Mouse (Mus musculus) Patski (cell line): ENCODE data around the gene H1fx. TPM values are rescaled to one million over a fixed set of nuclear protein-coding genes. Genes with fewer than 3 reads are reported as not detected.

Experiments
- ATAC-seq: fragments of 100-300 bp; one replicate; pipeline ENCODE4 v1.8.0; 2021
- CTCF ChIA-PET: fragments of 350-600 bp; sonication (Branson Sonifier 250); formaldehyde crosslinking; loops from one replicate; lab custom pipeline; 2022; ENCODE audit warnings: inconsistent platforms; lab: Charles Lee
- POLR2A ChIA-PET: fragments of 350-600 bp; sonication (Branson Sonifier 250); formaldehyde crosslinking; loops from one replicate; lab custom pipeline; 2022; ENCODE audit warnings: antibody characterized with exemption, inconsistent platforms; lab: Charles Lee
- DNase-seq: peaks from one replicate; pipeline ENCODE4 v3.0.0-alpha.2; 2011; ENCODE audit warnings: low read depth, low spot score
- H3K27me3 ChIP-seq: fragments of 371-371 bp; one replicate; pipeline ENCODE4 v1.5.1; 2021
- CTCF ChIP-seq: fragments of 100-300 bp; IDR thresholded peaks from one replicate; pipeline ENCODE4 v1.5.1; 2021
- in situ Hi-C: fragments of 300-500 bp; cut with MboI; formaldehyde crosslinking; loops from 3 replicates; pipeline ENCODE4 v1.11.1; 2018; ENCODE audit warnings: low pct_unique_long_range_greater_than_20kb, mixed read lengths
- polyA plus RNA-seq: library from polyadenylated mRNA; unstranded; gene quantifications from one replicate; pipeline ENCODE4 v1.2.3, GENCODE M21; 2021

H1fx gene
- polyA plus RNA-seq, 1 experiment from 2014 or later, result 29.6 TPM

DNA sequence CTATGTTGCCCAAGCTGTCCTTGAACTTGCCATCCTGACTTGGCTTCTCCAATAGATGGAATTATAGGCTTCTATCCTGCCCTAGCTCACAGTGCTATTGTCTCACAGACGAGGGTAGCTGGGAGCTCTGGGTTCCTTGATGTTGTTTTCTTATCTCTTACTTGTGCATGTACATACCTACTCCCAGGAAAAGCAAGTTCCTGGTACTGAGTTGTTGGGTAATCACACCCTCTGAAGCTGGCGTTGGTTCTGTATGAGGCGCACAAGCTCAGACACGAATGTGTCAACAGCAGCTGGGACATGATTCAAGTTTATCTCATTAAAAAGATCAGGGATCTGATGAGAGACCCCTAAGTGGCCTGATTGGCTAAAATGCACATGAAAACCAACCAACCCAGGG lies 22.0 kb upstream of the H1fx start:
- ATAC-seq (no peak), DNase-seq (no peak)
- ChIA-PET CTCF (no interaction called here), POLR2A (no interaction called here)
- no peaks in the 10 kb centered on the region for H3K27me3 ChIP-seq
- TF ChIP-seq CTCF, result no peak
- in situ Hi-C loops, result no loop called here

DNA sequence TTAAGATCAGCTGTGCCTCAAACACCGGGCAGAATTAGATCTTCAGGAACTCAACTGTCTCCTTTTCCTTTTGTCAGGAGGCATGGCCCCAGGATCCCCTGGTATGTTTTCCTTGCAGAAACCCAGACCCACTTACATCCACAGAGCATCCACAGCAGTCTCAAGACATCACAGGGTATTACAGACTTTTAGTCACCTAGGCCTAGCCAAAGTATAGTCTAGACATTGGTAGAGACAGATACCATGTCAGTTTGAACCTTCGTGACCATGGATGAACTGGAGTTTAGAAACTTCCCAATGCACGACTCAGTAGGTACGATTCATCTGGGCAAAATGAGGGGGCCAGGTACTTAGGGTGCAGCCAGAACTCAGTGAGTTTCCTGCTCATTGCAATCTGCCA lies 16.9 kb upstream of the H1fx start:
- H3K27me3 ChIP-seq, result no peaks in the 10 kb centered on the region
- DNase-seq (no peak), ATAC-seq (no peak)
- no peak for TF ChIP-seq CTCF
- ChIA-PET POLR2A (no interaction called here), CTCF (interaction anchor here (0.8 to 1.9 kb wide), 7 partner anchors 9 to 234 kb away, joined by 3 to 9 read pairs (median 3); no protein-coding TSS in a partner anchor)
- in situ Hi-C loops, result no loop called here

DNA sequence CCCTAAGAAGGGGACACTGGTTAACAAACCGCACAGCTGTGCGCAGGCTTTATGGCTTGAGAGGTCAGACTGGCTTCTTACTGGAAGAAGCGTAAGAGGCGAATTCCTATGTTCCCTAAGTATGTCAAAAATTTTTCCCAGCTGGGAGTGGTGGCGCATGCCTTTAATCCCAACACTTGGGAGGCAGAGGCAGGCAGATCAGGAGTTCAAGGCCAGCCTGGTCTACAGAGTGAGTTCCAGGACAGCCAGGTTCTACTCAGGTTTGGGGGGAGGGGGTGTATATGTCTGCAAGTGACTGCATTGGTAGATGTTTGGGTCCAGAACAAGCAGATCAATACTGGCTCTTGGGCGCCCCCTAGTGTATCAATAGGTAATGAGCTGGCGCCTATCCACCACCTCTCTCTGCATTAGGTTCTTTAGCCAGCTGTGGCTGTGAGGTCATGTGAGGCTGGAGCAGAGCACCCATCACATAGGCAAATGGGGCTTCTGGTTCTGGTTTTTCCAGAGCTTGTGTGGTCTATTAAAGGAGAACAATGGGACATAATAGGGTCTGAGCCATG lies 16.3 kb upstream of the H1fx start:
- CTCF ChIA-PET, result interaction anchor here (0.8 to 1.9 kb wide), 7 partner anchors 9 to 234 kb away, joined by 3 to 9 read pairs (median 3); no protein-coding TSS in a partner anchor
- POLR2A ChIA-PET, result interaction anchor here (1.1 kb wide), 1 partner anchor 87 kb away, joined by 3 read pairs; no protein-coding TSS in a partner anchor
- H3K27me3 ChIP-seq, result no peaks in the 10 kb centered on the region
- in situ Hi-C loops, result no loop called here
- ATAC-seq (no peak), DNase-seq (no peak)
- no peak for TF ChIP-seq CTCF

DNA sequence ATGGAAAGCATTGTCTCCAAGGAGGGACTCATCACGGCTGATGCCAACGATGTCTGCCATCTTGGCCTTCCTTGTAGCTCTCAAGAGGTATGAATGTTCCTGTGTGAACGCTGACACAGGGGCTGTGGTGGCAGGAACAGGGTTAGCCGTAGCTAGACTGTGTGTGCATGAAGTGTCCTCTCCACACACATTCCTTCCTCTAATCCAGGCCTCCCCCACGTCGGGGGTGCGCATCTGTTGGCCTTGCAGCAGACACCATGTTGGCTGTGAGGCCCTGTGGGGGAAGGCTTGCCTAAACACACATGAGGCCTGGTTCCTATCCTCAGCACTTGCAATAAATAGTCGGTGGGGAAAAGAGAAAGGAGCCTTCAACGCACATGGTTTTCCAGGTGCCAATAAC lies 15.2 kb upstream of the H1fx start:
- TF ChIP-seq CTCF, result no peak
- in situ Hi-C loops, result no loop called here
- DNase-seq (no peak), ATAC-seq (no peak)
- H3K27me3 ChIP-seq, result no peaks in the 10 kb centered on the region
- ChIA-PET POLR2A (interaction anchor here (0.8 to 1.1 kb wide), 2 partner anchors 60 to 88 kb away, joined by 3 to 5 read pairs; no protein-coding TSS in a partner anchor), CTCF (interaction anchor here (1.9 kb wide), 1 partner anchor 91 kb away, joined by 6 read pairs; no protein-coding TSS in a partner anchor)

DNA sequence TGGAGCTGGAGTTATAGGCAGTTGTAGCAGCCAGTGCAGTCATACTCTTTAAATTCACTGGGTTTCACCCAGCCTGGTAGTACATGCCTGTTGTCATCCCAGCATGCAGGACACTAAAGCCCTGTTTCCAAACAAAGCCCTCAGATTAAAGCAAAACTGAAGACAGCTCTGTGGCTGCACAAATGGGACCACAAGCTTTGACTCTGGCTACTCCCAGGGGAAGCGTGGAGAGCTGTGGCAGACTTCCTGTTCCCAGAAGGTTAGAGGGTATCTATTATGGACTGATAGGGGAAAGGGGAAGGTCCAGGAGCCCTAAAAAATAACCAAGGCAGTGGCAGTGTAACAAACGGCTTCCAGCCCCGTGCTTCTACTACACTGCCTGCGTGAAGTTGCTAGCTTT lies 14.1 kb upstream of the H1fx start:
- ChIA-PET POLR2A (interaction anchor here (1.2 kb wide), 1 partner anchor 15 kb away, joined by 3 read pairs; no protein-coding TSS in a partner anchor), CTCF (no interaction called here)
- TF ChIP-seq CTCF, result no peak
- ATAC-seq (no peak), DNase-seq (no peak)
- in situ Hi-C loops, result no loop called here
- no peaks in the 10 kb centered on the region for H3K27me3 ChIP-seq

DNA sequence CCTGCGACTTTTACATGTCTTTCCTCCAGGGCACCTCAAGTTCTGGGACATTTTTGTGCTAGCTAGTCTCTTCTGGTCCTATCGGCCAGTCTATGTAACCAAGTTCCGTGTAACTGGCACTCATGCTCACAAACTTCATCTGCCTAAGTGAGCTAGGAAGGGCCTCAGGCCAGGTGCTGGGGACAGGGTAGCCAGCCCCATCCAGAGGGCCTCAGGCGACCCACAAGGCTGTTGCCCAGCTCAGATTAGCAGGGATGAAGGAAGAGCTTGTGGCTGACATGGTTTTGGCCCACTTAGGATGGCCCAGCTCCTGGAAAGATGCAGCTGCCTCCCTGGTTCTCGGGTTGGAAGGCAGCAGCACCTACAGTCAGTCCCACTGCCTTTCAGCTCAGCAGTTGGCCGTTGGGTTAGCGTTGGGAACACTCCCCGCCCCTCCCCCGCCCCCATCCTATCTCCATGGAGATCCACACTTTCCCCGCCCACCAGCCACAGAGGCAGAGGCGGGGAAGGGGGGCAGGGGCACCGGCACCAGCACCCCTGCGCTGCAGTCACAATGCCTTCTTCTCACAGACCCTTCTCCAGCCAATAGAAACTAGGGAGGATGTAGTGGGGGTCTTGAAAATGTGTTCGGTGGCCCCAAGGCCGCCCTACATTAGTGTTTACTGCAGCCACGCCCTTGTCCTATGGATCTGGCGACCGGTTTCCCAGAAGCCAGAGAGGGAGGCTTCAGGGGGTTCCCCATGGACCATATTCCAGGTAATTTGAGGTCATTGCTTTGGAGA lies 12.5 kb upstream of the H1fx start:
- CTCF ChIA-PET, result interaction anchor here (0.9 kb wide), 1 partner anchor 11 kb away, joined by 3 read pairs; no protein-coding TSS in a partner anchor
- POLR2A ChIA-PET, result interaction anchor here (0.7 to 1.3 kb wide), 2 partner anchors 17 to 88 kb away, joined by 3 to 5 read pairs; no protein-coding TSS in a partner anchor
- in situ Hi-C loops, result loop anchor here (5.0 kb wide), 1 partner anchor 87 kb away; no protein-coding TSS in a partner anchor
- DNase-seq (no peak), ATAC-seq (no peak)
- no peaks in the 10 kb centered on the region for H3K27me3 ChIP-seq
- no peak for TF ChIP-seq CTCF

DNA sequence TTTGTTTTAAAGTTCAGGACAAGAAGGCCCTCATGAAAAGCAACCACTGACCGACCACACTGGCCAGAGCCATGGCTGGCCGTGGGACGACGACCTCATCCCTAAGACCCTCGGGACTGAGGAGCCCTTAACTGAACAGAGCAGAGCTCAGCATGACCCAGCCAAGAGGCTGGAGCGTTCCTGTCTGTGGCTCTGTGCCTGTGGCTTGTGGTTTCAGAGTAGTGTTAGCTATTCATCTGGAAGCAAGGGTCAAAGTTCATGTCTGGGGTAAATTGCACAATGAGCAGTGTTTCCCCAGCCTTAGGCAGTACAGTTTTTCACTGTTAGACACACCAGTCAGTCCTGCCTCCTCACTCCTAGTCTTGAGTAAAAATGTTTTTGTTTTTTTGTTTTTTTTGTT lies 11.3 kb upstream of the H1fx start:
- no peaks in the 10 kb centered on the region for H3K27me3 ChIP-seq
- ATAC-seq, result peak; percentile 35
- ChIA-PET POLR2A (interaction anchor here (0.7 kb wide), 1 partner anchor 91 kb away, joined by 5 read pairs; no protein-coding TSS in a partner anchor), CTCF (interaction anchor here (0.9 to 1.8 kb wide), 6 partner anchors 8 to 117 kb away, joined by 3 to 4 read pairs (median 3); no protein-coding TSS in a partner anchor)
- TF ChIP-seq CTCF, result no peak
- in situ Hi-C loops, result loop anchor here (5.0 kb wide), 1 partner anchor 85 kb away; no protein-coding TSS in a partner anchor
- DNase-seq, result no peak

DNA sequence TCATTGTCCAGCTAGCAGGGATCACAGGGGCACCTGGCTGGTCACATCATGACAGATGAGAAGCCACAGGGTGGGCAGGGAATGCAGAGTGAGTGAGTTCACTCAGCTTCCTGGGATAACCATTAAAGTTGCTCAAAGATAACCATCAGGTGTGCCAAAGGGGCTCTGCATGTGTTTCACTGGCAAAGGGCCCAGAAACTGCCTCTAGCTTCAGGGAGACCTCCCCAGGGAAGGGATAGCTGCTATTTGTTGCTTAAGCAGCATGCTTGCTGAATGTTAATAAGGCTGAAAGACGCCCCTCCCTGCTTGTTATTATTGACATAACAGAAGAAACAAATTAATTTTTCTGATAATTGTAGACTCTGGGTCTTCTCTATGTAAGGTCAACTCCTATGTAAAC lies 10.4 kb upstream of the H1fx start:
- no peak for ATAC-seq
- in situ Hi-C loops, result loop anchor here (5.0 kb wide), 1 partner anchor 85 kb away; no protein-coding TSS in a partner anchor
- POLR2A ChIA-PET, result interaction anchor here (0.5 to 0.9 kb wide), 3 partner anchors 77 to 379 kb away, joined by 4 to 5 read pairs (median 4); no protein-coding TSS in a partner anchor
- no peak for DNase-seq
- TF ChIP-seq CTCF, result no peak
- H3K27me3 ChIP-seq, result no peaks in the 10 kb centered on the region
- CTCF ChIA-PET, result interaction anchor here (0.9 to 1.8 kb wide), 6 partner anchors 9 to 105 kb away, joined by 3 to 4 read pairs (median 4); no protein-coding TSS in a partner anchor

DNA sequence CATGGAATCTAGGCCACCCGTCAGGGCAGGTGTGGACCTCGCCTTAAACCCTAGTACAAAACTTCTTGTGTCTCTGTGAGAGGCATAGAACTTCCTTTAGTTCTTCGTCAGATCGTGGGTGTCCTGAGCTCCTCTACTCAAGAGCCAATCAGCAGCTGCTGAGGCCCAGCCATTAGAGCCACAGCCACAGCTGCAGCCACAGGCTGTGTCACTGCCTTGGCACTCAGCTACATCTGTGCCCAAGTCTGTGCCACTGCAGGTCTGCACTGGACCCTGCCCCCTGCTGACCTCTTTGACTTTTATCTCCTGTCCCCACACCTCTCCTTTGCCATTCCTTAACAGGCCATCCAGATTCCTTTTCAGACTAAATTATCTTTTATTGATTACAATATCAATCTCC lies 9.8 kb upstream of the H1fx start:
- CTCF ChIA-PET, result interaction anchor here (1.0 kb wide), 1 partner anchor 8 kb away, joined by 4 read pairs; no protein-coding TSS in a partner anchor
- H3K27me3 ChIP-seq, result no peaks in the 10 kb centered on the region
- ATAC-seq, result no peak
- in situ Hi-C loops, result loop anchor here (5.0 kb wide), 1 partner anchor 84 kb away; no protein-coding TSS in a partner anchor
- POLR2A ChIA-PET, result interaction anchor here (0.6 to 1.3 kb wide), 2 partner anchors 10 to 84 kb away, joined by 3 to 4 read pairs; partner anchors contain the start of gene H1fx
- TF ChIP-seq CTCF, result no peak
- no peak for DNase-seq

DNA sequence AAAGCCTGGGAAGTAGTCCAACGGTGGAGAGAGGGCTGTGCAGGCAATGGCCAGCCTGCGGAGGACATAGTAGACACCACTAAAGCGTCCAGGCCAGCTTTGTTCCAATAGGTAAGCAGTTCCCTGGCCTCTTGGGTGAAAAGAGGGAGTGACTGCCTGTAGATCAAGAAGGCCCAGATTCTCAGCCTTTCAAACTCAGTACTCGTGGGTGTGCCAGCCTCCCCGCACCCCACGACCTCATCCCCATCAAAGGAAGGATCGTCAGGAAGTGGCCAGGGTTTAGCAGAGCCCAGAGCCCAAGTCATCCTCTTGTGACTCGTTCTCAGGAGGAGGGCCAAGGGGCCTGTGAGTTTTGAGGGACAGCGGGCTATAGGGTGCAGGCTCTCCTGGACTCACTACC lies 1.1 kb upstream of the H1fx start:
- TF ChIP-seq CTCF, result no peak
- in situ Hi-C loops, result no loop called here
- ChIA-PET POLR2A (no interaction called here), CTCF (interaction anchor here (1.2 to 1.4 kb wide), 2 partner anchors 9 to 11 kb away, joined by 3 to 4 read pairs; no protein-coding TSS in a partner anchor)
- DNase-seq (no peak), ATAC-seq (no peak)
- no peaks in the 10 kb centered on the region for H3K27me3 ChIP-seq
